Mouse (Mus musculus): ENCODE results near the gene Bpgm.

Gene Bpgm

DNA sequence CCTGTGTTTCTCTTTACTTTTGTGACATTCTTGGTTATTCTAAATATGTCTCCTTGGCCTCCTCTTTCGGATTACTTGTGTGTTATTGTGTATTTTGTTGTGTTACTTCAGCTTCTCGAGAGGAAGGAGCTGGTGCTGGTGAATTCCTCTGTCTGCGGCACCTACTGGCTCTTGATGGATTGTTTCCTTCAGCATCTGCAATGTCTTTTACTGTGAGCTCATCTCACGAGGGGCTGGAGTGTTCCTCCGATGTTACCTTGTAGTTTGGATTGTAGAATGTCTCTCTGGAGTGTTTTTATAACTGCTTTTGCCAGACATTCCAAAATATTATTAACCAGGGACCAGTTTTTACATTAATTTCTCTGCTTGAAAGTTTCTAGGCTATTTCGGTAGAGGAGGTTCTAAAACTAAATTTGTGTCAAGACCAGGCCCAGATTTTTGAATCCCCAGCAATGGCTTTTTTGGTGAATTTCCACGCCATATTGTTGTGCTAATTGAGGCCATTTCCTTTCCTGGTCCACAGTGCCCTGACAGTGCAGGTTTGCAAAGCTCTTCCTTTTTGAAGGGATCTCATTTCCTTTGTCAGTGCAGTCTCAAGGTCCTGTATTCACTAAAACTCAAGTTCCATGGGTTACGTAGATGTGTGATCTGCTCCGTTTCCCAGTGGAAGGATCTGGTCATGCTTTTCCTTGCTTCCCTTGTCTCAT lies 78.4 kb downstream of the Bpgm start:
- in situ Hi-C loops (cut with MboI; ENCODE audit: low pct_unique_long_range_greater_than_20kb in 1 of 2, low sequenced_read_pairs in 2 of 2, unreplicated experiment in 1 of 2): no loop called here

Measured in mouse embryonic stem cell (cell line).